Mouse (Mus musculus): ENCODE results near the gene Slc9b1. TPM values are rescaled to one million over a fixed set of nuclear protein-coding genes. Genes with fewer than 3 reads are reported as not detected.

The Slc9b1 gene
- polyA plus RNA-seq (2015; fragmentation: Nextera tagmentation; extraction: Ambion mirVana): not detected in 2 replicates

DNA sequence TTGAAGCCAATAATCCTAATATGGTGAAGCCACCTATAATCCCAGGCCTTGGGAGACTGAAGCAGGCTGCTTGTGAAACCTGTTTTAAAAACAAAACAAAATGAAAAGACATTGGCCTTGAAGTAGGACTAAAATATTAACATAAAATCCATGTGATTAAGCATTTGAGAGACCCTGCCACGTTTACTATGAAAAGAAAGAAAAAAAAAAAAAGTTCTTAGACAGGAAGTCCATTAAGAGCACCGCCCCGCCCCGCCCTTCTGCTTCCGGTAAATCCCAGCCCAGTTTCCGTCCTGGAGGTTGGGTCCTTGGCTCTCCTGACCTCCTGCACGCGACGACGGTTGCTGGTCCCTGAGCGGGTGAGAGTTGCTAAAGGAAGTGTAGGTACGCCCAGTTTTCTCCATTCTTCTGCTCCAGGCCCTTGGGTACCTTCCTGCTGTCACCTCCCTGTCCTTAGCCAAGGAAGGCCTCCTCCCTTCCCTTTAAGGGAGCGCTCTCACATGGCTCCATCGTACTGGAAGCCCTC, at the start of gene Slc9b1:
Slc9b1 (plus strand) TSS at position 291 of the 526 bp plus-strand sequence.
- no peaks in the 10 kb centered on the region for H3K36me3 ChIP-seq
- no peak within 1 kb of the TSS for H3K4me3 ChIP-seq
- no peaks in the 10 kb centered on the region for H3K27me3 ChIP-seq
- H3K4me2 ChIP-seq: no peak within 1 kb of the TSS
- H3K4me1 ChIP-seq (replicated peaks): no peaks in the 10 kb centered on the region
- no peak within 1 kb of the TSS for H3K9ac ChIP-seq
- WGBS: 80% methylated on average over 14 of the region's 14 CpGs
- no peaks in the 10 kb centered on the region for H3K9me3 ChIP-seq
- no peak for ATAC-seq (ENCODE audit: low read depth)
- H3K27ac ChIP-seq (replicated peaks): no peak within 1 kb of the TSS

DNA sequence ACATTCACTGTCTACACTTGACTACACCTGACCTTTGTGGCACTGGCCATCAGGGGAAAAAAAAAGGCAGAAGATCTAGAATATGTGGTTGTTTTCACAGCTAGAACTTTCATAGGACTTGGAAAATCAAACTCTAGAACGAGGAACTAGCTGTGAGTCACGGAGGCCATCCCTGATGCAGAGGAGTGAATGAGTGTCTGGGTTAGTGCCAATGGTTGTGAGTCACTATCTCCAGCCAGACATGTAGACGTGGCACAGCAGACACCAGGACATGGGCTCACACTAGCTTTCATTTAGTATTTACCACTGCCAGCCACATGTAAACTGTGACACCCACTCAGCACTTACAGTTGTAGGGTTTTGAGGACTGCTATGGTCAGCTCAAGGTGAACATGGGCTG, 49.3 kb upstream of the Slc9b1 start:
- no peaks in the 10 kb centered on the region for H3K36me3 ChIP-seq
- H3K9me3 ChIP-seq: no peaks in the 10 kb centered on the region
- H3K4me1 ChIP-seq (replicated peaks): no peaks in the 10 kb centered on the region
- H3K9ac ChIP-seq: no peak overlapping the region
- whole genome bisulfite sequencing: 87% methylated on average over 3 of the region's 3 CpGs
- H3K27ac ChIP-seq (replicated peaks): no peak overlapping the region
- no peak for ATAC-seq (ENCODE audit: low read depth)
- H3K4me3 ChIP-seq: no peak overlapping the region
- H3K27me3 ChIP-seq: no peaks in the 10 kb centered on the region
- no peak overlapping the region for H3K4me2 ChIP-seq

DNA sequence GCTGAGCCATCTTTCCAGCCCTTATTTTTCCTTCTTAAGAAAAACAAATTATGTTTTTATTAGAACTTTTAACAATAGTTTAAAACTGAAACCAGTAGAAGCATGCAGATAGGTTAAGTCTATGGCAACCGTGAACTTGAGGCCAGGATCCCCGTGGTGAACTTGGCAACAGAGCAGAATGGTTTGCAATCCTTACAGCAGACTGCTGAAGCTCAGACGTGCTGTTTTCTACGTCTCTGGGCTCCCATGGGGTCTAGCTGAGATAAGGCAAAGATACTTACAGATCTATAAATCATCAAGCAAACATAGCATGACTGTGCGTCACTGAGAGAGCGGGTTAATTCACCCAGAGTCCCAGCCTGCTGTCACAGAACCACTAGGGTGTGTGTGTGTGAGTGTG, 47.7 kb upstream of the Slc9b1 start:
- Histone ChIP-seq H3K4me2 (no peak overlapping the region), H3K27ac (replicated peaks) (no peak overlapping the region), H3K4me1 (replicated peaks) (peaks cover 3% of the 10 kb centered on the region; the same call in 1 of the 2 replicates), H3K4me3 (no peak overlapping the region), H3K36me3 (no peaks in the 10 kb centered on the region), H3K9ac (no peak overlapping the region), H3K9me3 (no peaks in the 10 kb centered on the region), H3K27me3 (no peaks in the 10 kb centered on the region)
- 46% methylated on average over 6 of the region's 6 CpGs for WGBS
- ATAC-seq (ENCODE audit: low read depth): no peak

DNA sequence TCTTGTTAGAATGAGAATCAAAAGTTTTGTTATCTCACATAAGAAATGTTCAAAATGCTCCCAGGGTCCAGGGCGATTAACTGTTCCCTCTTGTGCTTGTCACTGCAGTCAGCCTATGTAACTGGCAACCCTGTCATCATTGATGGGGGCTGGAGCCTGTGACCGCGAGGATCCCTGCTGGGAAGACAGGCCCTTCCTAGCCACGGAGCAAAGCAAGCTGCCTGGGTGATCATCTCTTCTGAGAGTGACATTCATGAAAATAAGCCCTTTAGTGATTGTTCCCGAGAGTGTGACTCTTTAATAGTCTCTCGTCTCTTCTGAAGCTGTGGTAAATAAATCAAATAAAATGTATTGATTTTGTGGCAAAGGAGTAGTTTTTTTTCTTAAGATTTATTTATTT, 43.8 kb upstream of the Slc9b1 start:
- H3K9me3 ChIP-seq: no peaks in the 10 kb centered on the region
- H3K36me3 ChIP-seq: no peaks in the 10 kb centered on the region
- no peak overlapping the region for H3K27ac ChIP-seq (replicated peaks)
- H3K27me3 ChIP-seq: peaks cover 5% of the 10 kb centered on the region; the same call in 1 of the 2 replicates
- no peak overlapping the region for H3K9ac ChIP-seq
- H3K4me1 ChIP-seq (replicated peaks): peaks cover 14% of the 10 kb centered on the region; the same call in 1 of the 2 replicates
- H3K4me2 ChIP-seq: no peak overlapping the region
- ATAC-seq (ENCODE audit: low read depth): no peak
- 11% methylated on average over 6 of the region's 6 CpGs for WGBS
- no peak overlapping the region for H3K4me3 ChIP-seq

DNA sequence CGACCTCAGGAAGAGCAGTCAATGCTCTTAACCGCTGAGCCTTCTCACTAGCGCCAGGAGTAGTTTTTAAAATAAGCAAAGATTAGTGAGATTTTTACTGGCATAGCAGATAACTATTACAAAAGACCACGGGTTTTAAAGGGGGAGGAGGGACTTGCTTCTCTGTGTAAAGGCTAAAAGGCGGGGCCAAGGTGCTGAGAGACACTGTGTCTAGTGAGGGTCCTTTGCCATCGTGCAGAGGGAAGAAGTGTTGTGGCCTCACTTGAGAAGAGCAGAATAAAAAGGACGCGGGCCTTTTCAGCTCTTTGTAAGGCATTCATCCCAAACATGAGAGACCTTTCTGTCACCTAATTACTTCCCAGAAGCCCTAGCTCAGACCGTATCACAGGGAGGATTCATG, 43.3 kb upstream of the Slc9b1 start:
- H3K9ac ChIP-seq: no peak overlapping the region
- peaks cover 5% of the 10 kb centered on the region; the same call in 1 of the 2 replicates for H3K27me3 ChIP-seq
- no peaks in the 10 kb centered on the region for H3K9me3 ChIP-seq
- no peak overlapping the region for H3K4me2 ChIP-seq
- H3K36me3 ChIP-seq: no peaks in the 10 kb centered on the region
- H3K27ac ChIP-seq (replicated peaks): no peak overlapping the region
- peaks cover 14% of the 10 kb centered on the region; the same call in 1 of the 2 replicates for H3K4me1 ChIP-seq (replicated peaks)
- WGBS: 15% methylated on average over 9 of the region's 9 CpGs
- no peak for ATAC-seq (ENCODE audit: low read depth)
- no peak overlapping the region for H3K4me3 ChIP-seq

DNA sequence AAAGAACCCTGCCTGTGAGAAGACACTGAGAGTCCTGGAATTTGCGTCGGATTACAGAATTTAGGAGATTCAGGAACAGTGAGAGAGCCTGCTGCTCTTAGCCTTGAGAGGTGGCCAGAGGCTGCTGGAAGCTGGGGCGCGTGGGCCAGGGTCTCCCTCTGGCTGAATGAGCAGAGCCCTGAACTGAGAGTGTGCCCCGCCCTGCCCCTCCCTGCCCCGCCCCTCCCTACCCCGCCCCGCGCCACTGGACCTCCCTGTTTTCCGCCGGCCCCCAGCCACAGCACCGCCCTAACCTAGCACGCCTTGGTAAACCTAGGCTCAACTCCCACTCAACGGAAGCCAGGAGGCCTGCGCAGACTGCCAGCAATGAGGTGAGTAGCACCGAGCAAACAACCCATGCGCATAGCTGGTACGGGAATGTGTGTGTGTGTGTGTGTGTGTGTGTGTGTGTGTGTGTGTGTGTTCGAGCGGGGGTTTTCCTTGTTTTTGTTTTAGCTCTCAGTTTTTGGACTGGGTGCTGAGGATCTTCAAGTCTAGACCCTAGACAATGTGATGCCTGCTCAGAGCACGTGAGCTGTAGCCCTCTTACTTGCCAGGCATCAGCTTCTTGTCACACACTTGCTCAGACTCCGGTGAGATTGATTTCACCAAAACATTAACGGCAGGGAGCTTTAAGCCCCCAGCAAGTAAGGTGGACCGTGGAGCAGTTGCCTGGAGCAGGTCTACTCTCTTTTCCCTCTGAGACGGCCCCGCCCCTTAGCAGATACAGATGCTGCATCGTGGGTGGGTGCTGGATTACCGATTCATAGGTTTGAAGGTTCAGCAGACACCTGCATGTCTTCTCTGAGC, 40.2 kb upstream of the Slc9b1 start, which contains the start of gene Slc9b2:
Slc9b2 (plus strand) TSS at position 290 of the 849 bp plus-strand sequence.
- Histone ChIP-seq H3K9ac (peak within 1 kb of the TSS; percentile 60), H3K27ac (replicated peaks) (no peak within 1 kb of the TSS), H3K9me3 (no peaks in the 10 kb centered on the region), H3K27me3 (peaks cover 5% of the 10 kb centered on the region; the same call in 1 of the 2 replicates), H3K36me3 (no peaks in the 10 kb centered on the region), H3K4me2 (peak within 1 kb of the TSS; percentile 63), H3K4me1 (replicated peaks) (peaks cover 14% of the 10 kb centered on the region; the same call in 1 of the 2 replicates), H3K4me3 (peak within 1 kb of the TSS; percentile 33)
- peak; percentile 84 for ATAC-seq (ENCODE audit: low read depth)
- 11% methylated on average over 28 of the region's 28 CpGs for WGBS

DNA sequence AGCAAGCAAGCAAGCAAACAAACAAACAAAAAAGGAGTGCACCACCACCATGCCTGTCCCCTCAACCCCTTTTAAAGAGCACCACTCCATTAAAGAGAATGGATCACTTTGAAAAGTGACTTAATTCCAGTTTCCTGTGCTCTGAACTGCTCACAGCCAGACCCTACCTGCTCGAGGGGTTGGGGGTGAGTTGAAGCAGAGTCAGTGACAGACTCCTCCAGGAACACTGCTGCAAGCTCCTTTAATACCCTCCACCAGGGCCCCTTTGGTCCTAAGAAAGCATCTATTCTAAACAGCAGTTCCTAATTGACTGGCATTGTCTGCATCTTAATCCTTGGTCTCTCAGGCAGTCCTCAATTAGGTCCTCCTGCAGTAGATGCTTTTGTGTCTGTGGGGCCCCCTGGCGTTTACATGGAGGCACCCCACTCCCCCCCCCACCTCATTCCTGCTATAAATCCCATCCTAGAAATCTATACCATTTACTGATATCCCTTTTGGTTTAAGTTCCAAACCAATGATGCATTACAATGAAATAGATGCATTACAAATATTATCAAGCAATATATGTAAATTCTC, 34.8 kb upstream of the Slc9b1 start:
- H3K9ac ChIP-seq: no peak overlapping the region
- no peaks in the 10 kb centered on the region for H3K36me3 ChIP-seq
- no peak for ATAC-seq (ENCODE audit: low read depth)
- no peak overlapping the region for H3K4me2 ChIP-seq
- no peaks in the 10 kb centered on the region for H3K9me3 ChIP-seq
- no peaks in the 10 kb centered on the region for H3K27me3 ChIP-seq
- H3K27ac ChIP-seq (replicated peaks): no peak overlapping the region
- 26% methylated on average over 2 of the region's 2 CpGs for WGBS
- H3K4me1 ChIP-seq (replicated peaks): 0 out of 2 replicates have a peak, but pooled peaks cover 2% of the 10 kb centered on the region
- H3K4me3 ChIP-seq: no peak overlapping the region

DNA sequence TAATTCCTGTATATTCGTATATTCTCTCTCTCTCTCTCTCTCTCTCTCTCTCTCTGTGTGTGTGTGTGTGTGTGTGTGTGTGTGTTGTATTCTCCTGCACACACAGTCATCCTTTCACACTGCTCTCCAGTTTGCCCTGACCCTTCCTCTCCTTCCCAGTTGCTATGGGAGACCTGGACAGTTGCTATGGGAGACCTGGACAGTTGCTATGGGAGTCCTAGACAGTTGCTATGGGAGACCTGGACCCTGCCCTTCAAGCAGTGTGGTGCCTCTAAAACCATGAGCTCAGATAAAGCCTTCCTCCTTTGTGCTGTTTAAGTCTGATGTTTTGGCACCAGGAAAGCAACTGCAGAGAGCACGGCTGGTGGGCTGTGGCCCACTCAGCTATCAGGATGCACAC, 34.1 kb upstream of the Slc9b1 start:
- no peaks in the 10 kb centered on the region for H3K9me3 ChIP-seq
- no peaks in the 10 kb centered on the region for H3K27me3 ChIP-seq
- no peak for ATAC-seq (ENCODE audit: low read depth)

DNA sequence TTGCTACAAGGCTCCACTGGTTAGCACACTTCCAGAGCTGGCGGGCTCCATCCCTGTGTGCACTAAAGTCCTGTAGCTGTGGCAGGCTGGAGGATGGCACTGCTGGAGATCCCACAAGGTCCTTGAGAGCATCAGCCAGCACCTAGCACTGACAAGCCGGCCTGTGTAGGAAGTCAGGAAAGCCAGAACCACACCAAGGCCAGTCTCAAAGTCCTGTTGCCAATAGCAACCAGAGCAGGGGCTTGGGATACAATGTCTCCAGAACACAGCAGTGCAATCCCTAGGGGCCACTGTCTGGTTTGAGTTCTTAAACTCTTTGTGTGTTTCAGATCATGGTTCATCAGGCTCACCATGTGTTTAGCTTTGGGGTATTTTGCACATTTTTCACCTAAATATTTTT, 33.0 kb upstream of the Slc9b1 start:
- Histone ChIP-seq H3K9me3 (no peaks in the 10 kb centered on the region), H3K36me3 (no peaks in the 10 kb centered on the region), H3K27ac (replicated peaks) (no peak overlapping the region), H3K4me2 (no peak overlapping the region), H3K4me3 (no peak overlapping the region), H3K4me1 (replicated peaks) (no peaks in the 10 kb centered on the region), H3K9ac (no peak overlapping the region), H3K27me3 (no peaks in the 10 kb centered on the region)
- 71% methylated on average over 2 of the region's 2 CpGs for WGBS
- no peak for ATAC-seq (ENCODE audit: low read depth)

More for the DNA sequence above, 34.1 kb upstream of the Slc9b1 start:
- 49% methylated on average over 2 of the region's 2 CpGs for WGBS
- no peak overlapping the region for H3K4me3 ChIP-seq
- no peaks in the 10 kb centered on the region for H3K4me1 ChIP-seq (replicated peaks)
- H3K36me3 ChIP-seq: no peaks in the 10 kb centered on the region
- H3K9ac ChIP-seq: no peak overlapping the region
- H3K27ac ChIP-seq (replicated peaks): no peak overlapping the region
- no peak overlapping the region for H3K4me2 ChIP-seq

DNA sequence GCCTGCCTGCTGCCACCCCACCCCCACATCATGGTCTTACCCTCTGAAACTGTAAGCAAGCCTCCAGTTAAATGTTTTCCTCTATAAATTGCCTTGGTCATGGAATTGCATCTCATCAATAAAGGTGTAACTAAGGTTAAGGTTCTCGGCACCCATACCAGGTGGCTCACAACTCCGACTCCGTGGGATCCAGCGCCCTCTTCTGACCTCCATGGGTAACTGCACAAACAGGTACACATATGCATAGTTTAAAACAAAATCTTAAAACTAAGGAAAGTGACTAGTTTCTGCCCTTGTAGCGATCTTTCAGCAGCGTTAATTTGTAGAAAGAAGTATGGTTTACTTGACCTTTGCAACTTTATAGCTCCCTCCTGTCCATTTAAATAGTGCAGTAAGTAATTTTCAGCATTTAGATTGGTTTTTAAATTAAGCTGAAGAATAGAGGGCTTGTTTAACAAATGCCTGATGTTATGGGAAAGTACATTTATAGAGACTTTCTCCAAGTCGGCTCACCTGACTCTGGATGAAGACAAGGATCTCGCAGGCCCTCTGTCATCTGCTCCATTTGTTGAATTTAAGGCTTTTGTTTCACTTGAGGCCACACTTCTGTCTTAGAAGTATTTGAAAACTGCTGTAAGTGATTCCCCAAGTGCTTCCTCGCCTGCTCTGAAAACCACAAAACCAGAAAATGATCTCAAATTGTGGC, 32.0 kb upstream of the Slc9b1 start:
- H3K4me1 ChIP-seq (replicated peaks): no peaks in the 10 kb centered on the region

DNA sequence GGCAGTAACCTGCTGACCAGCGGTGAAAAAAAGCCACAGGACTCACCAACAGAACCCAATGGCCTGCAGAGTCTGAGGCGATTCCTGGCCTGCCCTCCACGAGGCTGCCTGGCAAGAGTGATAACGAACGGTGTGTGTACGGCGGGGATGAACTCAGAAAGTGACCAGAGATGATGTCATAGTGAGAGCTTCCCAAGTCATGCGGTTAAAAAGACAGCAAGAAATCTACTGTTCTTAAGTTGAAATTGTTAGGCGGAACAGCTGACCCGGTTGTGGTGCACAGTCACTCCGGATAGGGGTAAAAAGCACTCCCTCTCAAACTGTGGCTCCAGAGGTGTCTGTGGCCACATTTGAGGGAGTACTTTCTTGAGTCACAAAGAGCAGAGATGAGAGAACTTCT, 29.5 kb upstream of the Slc9b1 start:
- no peaks in the 10 kb centered on the region for H3K9me3 ChIP-seq
- ATAC-seq (ENCODE audit: low read depth): no peak
- no peak overlapping the region for H3K4me3 ChIP-seq
- H3K4me1 ChIP-seq (replicated peaks): no peaks in the 10 kb centered on the region
- H3K36me3 ChIP-seq: no peaks in the 10 kb centered on the region
- H3K9ac ChIP-seq: no peak overlapping the region
- H3K4me2 ChIP-seq: no peak overlapping the region
- no peaks in the 10 kb centered on the region for H3K27me3 ChIP-seq
- no peak overlapping the region for H3K27ac ChIP-seq (replicated peaks)
- 82% methylated on average over 11 of the region's 11 CpGs for WGBS

More for the DNA sequence above, 32.0 kb upstream of the Slc9b1 start:
- Histone ChIP-seq H3K4me3 (no peak overlapping the region), H3K4me2 (no peak overlapping the region), H3K36me3 (no peaks in the 10 kb centered on the region), H3K27ac (replicated peaks) (no peak overlapping the region), H3K27me3 (no peaks in the 10 kb centered on the region), H3K9ac (no peak overlapping the region), H3K9me3 (no peaks in the 10 kb centered on the region)
- WGBS: 88% methylated on average over 9 of the region's 9 CpGs
- ATAC-seq (ENCODE audit: low read depth): no peak

DNA sequence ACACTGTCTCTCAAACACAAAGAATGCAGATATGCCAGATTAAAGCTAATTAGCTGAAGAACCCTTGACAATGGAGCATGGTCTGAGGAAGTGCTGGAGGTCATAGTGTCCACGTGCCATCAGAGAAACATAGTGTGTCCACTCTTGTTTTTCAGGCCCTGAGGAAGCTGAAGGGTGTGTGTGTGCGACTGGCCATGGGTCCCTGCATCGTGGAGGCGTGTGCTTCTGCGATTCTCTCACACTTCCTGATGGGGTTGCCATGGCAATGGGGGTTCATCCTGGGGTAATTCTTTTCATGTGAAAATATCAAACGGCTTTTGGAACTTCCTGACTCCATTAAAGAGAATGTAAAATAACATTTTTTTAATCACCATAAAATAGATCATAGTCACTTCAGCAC, 23.5 kb upstream of the Slc9b1 start:
- Histone ChIP-seq H3K9me3 (no peaks in the 10 kb centered on the region), H3K27me3 (no peaks in the 10 kb centered on the region), H3K27ac (replicated peaks) (no peak overlapping the region), H3K4me2 (no peak overlapping the region), H3K4me3 (no peak overlapping the region), H3K4me1 (replicated peaks) (peaks cover 4% of the 10 kb centered on the region; the same call in 1 of the 2 replicates), H3K36me3 (no peaks in the 10 kb centered on the region), H3K9ac (no peak overlapping the region)
- ATAC-seq (ENCODE audit: low read depth): no peak
- 17% methylated on average over 6 of the region's 6 CpGs for WGBS
